Mouse (Mus musculus) stomach, postnatal 0 days (tissue): Measurements from ENCODE around the gene Tcirg1. TPM values are rescaled to one million over a fixed set of nuclear protein-coding genes. Genes with fewer than 3 reads are reported as not detected.
A peak's percentile ranks its signal among the peaks of the same experiment; 100 is the strongest.

Source experiments
- ATAC-seq: fragments of 200-750 bp; cut with Nextera tagmentation; 2 replicates; pipeline ENCODE4 v1.8.0; 2017; ENCODE audit not compliant: low FRiP score, low TSS enrichment
- DNase-seq: peaks from one replicate; pipeline ENCODE4 v3.0.0-alpha.2; 2016; ENCODE audit warnings: low spot score
- H3K27ac ChIP-seq: fragments of 300-500 bp; sonication (generic); replicated peaks from 2 replicates; pipeline ENCODE4 v1.5.1; 2014; ENCODE audit warnings: mild to moderate bottlenecking, control low read depth
- H3K27me3 ChIP-seq: fragments of 300-500 bp; sonication (generic); 2 replicates; pipeline ENCODE4 v1.6.1; 2014; ENCODE audit warnings: low read length; ENCODE audit not compliant: control insufficient read depth, insufficient read depth
- H3K36me3 ChIP-seq: fragments of 300-500 bp; sonication (generic); 2 replicates; pipeline ENCODE4 v1.6.1; 2014; ENCODE audit warnings: low read length, mixed read lengths; ENCODE audit not compliant: control insufficient read depth, insufficient read depth
- H3K4me1 ChIP-seq: fragments of 300-500 bp; sonication (generic); replicated peaks from 2 replicates; pipeline ENCODE4 v1.6.1; 2014; ENCODE audit warnings: antibody characterized with exemption; ENCODE audit not compliant: control insufficient read depth, insufficient read depth
- H3K4me2 ChIP-seq: fragments of 300-500 bp; sonication (generic); replicated peaks from 2 replicates; pipeline ENCODE4 v1.6.1; 2014; ENCODE audit warnings: low read depth, mild to moderate bottlenecking, control low read depth, moderate library complexity
- H3K4me3 ChIP-seq: fragments of 300-500 bp; sonication (generic); 2 replicates; pipeline ENCODE4 v1.5.1; 2014; ENCODE audit warnings: low read depth, low read length, control low read depth
- H3K9ac ChIP-seq: fragments of 300-500 bp; sonication (generic); 2 replicates; pipeline ENCODE4 v1.6.1; 2014; ENCODE audit warnings: mild to moderate bottlenecking, low read length, control low read depth, mixed read lengths
- H3K9me3 ChIP-seq: fragments of 300-500 bp; sonication (generic); 2 replicates; pipeline ENCODE4 v1.6.1; 2016; ENCODE audit warnings: low read length; ENCODE audit not compliant: control insufficient read depth
- CTCF ChIP-seq: IDR thresholded peaks from 2 replicates; pipeline ENCODE4 v1.5.1; 2016; ENCODE audit warnings: antibody characterized with exemption, low read depth, mild to moderate bottlenecking, moderate library complexity
- EP300 ChIP-seq: optimal IDR thresholded peaks from 2 replicates; pipeline ENCODE3; 2016; ENCODE audit warnings: antibody characterized with exemption
- WGBS: fragments of 180-500 bp; shearing (Covaris S2); extraction: QIAGEN DNeasy Blood & Tissue Kit; methylation state at CpG from one replicate; pipeline ENCODE4 v1.1.7; 2014; 5-methylcytosine and 5-hydroxymethylcytosine counted together
- polyA plus RNA-seq: library from polyadenylated mRNA; unstranded; fragments of >200 nt; fragmentation: Nextera tagmentation; extraction: Ambion mirVana; gene quantifications from 2 replicates; pipeline ENCODE4 v1.2.1, GENCODE M21; 2015

The Tcirg1 gene
- polyA plus RNA-seq, 1 experiment from 2014 or later: 17.4 TPM

DNA sequence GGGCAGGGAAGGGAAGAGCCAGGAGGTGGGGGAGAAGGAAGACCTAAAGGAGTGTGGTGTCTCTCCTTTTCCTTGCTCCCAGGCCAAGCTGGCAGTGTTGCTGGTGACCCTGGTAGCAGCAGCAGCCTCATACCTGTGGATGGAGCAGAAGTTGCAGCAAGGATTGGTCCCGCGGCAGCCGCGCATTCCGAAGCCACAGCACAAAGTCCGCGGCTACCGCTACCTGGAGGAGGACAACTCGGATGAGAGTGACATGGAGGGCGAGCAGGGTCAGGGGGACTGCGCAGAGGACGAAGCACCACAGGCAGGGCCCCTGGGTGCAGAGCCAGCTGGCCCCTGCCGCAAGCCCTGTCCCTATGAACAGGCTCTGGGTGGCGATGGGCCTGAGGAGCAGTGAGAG lies 41.6 kb upstream of the Tcirg1 start:
- DNase-seq (no peak), ATAC-seq (no peak)
- Histone ChIP-seq H3K4me3 (no peak overlapping the region), H3K4me1 (no peaks in the 10 kb centered on the region), H3K4me2 (no peak overlapping the region), H3K9me3 (no peaks in the 10 kb centered on the region), H3K9ac (no peak overlapping the region), H3K27me3 (no peaks in the 10 kb centered on the region), H3K27ac (no peak overlapping the region), H3K36me3 (no peaks in the 10 kb centered on the region)
- 78% methylated on average over 13 of the region's 14 CpGs for WGBS
- TF ChIP-seq CTCF: no peak
- no peak for TF ChIP-seq EP300

DNA sequence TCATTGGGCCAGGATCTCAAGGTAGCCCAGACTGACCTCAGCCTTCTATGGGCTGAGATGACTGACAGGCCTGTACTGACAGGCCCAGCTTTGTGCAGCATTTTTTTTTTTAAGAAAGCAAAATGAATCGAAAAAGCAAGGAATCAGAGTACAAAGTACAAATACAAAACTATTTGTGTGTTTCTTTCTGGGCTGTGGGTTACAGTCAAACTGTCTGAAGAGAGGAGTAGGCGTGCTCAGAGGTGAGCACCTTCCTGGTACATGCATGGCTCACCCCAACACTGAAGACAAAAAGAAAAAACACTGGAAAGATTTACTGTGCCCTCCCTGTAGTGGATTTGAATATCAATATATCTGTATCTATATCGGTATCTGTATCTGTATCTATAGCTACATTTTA lies 40.9 kb upstream of the Tcirg1 start:
- DNase-seq (no peak), ATAC-seq (no peak)
- H3K9me3 ChIP-seq: no peaks in the 10 kb centered on the region
- TF ChIP-seq CTCF: no peak
- TF ChIP-seq EP300: no peak
- no peaks in the 10 kb centered on the region for H3K36me3 ChIP-seq
- 74% methylated on average over 3 of the region's 3 CpGs for WGBS
- no peak overlapping the region for H3K4me2 ChIP-seq
- H3K9ac ChIP-seq: no peak overlapping the region
- H3K27ac ChIP-seq: no peak overlapping the region
- H3K27me3 ChIP-seq: no peaks in the 10 kb centered on the region
- no peak overlapping the region for H3K4me3 ChIP-seq
- H3K4me1 ChIP-seq: no peaks in the 10 kb centered on the region

GRCm38 (mm10) chr19:3946715-3947114 lies 39.8 kb upstream of the Tcirg1 start:
- no peak for TF ChIP-seq EP300
- peak; percentile 97 for TF ChIP-seq CTCF
- DNase-seq (peak; percentile 70), ATAC-seq (0 out of 2 replicates have a peak, but pooled peaks have one; percentile 47)
- no peaks in the 10 kb centered on the region for H3K4me1 ChIP-seq
- H3K4me3 ChIP-seq: no peak overlapping the region
- no peaks in the 10 kb centered on the region for H3K27me3 ChIP-seq
- 16% methylated on average over 2 of the region's 2 CpGs for WGBS
- H3K9ac ChIP-seq: no peak overlapping the region
- no peak overlapping the region for H3K4me2 ChIP-seq
- H3K36me3 ChIP-seq: no peaks in the 10 kb centered on the region
- no peaks in the 10 kb centered on the region for H3K9me3 ChIP-seq
- H3K27ac ChIP-seq: no peak overlapping the region

DNA sequence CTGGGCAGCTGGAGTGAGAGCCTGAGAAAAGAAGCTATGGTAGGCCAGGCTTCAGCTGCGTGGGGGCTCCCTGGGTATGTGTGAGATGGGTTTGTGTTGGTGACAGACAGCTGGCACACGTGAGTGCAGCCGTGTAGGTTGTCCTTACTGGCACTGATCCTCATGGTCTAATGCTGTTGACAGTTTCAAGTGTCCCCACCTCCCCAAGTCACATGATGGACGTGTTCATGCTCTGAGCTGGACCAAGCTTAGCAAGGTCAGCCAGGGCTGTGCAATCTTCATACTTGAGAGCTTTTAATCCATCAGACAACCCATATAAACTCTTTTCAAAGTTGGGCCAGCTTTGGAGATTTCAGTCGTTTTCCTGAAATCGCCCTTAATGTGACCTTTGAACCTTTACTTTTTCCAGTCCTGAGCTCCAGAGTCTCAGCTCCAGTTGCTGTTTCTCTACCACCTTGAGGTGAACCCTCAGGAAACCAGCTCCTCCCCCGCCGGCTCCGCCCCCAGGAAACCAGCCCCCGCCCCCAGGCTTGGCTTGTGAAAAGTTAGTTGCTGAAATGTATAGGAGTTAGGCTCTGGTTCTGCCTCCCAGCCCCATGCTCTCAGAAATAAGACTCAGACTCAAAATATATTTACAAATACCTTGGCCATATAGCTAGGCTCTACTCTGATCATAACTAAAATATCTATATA lies 39.1 kb upstream of the Tcirg1 start:
- Histone ChIP-seq H3K4me3 (no peak overlapping the region), H3K27me3 (no peaks in the 10 kb centered on the region), H3K4me1 (no peaks in the 10 kb centered on the region), H3K9me3 (no peaks in the 10 kb centered on the region), H3K36me3 (no peaks in the 10 kb centered on the region), H3K4me2 (no peak overlapping the region), H3K27ac (no peak overlapping the region), H3K9ac (no peak overlapping the region)
- ATAC-seq: no peak
- DNase-seq: peak; percentile 55
- 29% methylated on average over 10 of the region's 10 CpGs for WGBS
- TF ChIP-seq EP300: no peak

DNA sequence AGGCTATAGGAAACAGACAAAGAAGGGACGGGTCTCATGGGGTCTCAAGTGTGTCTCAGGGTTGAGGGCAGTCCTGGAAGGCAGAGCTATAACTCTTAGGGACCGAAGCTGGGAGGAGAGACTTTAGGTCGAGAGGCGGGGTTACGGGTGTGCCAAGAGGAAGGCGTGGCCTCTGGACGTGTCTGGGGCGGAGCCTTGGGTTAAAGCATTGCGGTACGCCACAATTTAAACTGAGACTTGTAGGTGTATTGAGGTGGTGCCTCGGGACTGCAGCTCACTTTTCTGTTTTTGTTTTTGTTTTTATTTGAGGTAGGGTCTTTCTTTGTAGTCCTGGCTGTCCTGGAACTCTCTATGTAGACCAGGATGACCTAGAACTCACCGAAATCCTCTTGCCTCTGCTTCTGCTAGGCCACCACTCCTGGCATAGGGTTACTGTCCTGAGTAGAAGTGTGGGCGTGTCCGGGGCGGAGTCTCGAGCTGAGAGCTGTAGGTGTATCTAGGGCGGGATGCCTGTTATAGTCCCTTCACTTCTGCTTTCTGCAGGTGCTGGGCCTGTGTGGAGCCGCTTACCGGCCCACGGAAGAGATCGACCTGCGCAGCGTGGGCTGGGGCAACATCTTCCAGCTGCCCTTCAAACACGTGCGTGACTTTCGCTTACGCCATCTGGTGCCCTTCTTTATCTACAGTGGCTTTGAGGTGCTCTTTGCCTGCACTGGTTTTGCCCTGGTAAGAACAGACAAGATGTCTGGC lies 36.2 kb upstream of the Tcirg1 start:
- DNase-seq: peak; percentile 81
- H3K9ac ChIP-seq: no peak overlapping the region
- no peaks in the 10 kb centered on the region for H3K4me1 ChIP-seq
- no peaks in the 10 kb centered on the region for H3K9me3 ChIP-seq
- H3K27ac ChIP-seq: no peak overlapping the region
- ATAC-seq: peak; percentile 81
- H3K4me2 ChIP-seq: peak overlapping the region; percentile 37
- no peak overlapping the region for H3K4me3 ChIP-seq
- TF ChIP-seq CTCF (no peak), EP300 (no peak)
- no peaks in the 10 kb centered on the region for H3K36me3 ChIP-seq
- no peaks in the 10 kb centered on the region for H3K27me3 ChIP-seq
- WGBS: 20% methylated on average over 27 of the region's 27 CpGs

- no peaks in the 10 kb centered on the region for H3K36me3 ChIP-seq
- no peaks in the 10 kb centered on the region for H3K9me3 ChIP-seq
- TF ChIP-seq EP300: no peak
- no peak for TF ChIP-seq CTCF
- DNase-seq: peak; percentile 58
- ATAC-seq: peak; percentile 78
- H3K27ac ChIP-seq: no peak overlapping the region
- H3K4me1 ChIP-seq: no peaks in the 10 kb centered on the region
- WGBS: 69% methylated on average over 6 of the region's 7 CpGs
- H3K9ac ChIP-seq: no peak overlapping the region
- no peak overlapping the region for H3K4me3 ChIP-seq
- no peak overlapping the region for H3K4me2 ChIP-seq
- H3K27me3 ChIP-seq: no peaks in the 10 kb centered on the region
These were observed 35.4 kb upstream of the Tcirg1 start for GRCm38 (mm10) chr19:3942315-3942714.
